Mouse (Mus musculus) hindbrain, embryonic 14.5 days (tissue): ENCODE results near the gene Dennd1b. TPM values are rescaled to one million over a fixed set of nuclear protein-coding genes. Genes with fewer than 3 reads are reported as not detected.

Experiments
- ATAC-seq: fragments of 200-750 bp; cut with Nextera tagmentation; 2 replicates; pipeline ENCODE4 v1.8.0; 2017; ENCODE audit warnings: moderate number of reproducible peaks, mild to moderate bottlenecking, moderate TSS enrichment, moderate library complexity; ENCODE audit not compliant: low FRiP score
- DNase-seq: peaks from one replicate; pipeline ENCODE4 v3.0.0-alpha.2; 2015; ENCODE audit warnings: low spot score
- H3K27ac ChIP-seq: fragments of 300-500 bp; sonication (generic); 2 replicates; pipeline ENCODE4 v1.5.1; 2014; ENCODE audit warnings: mild to moderate bottlenecking, moderate library complexity
- H3K27me3 ChIP-seq: fragments of 300-500 bp; sonication (generic); 2 replicates; pipeline ENCODE4 v1.6.1; 2014; ENCODE audit warnings: mild to moderate bottlenecking, low read length, mixed read lengths; ENCODE audit not compliant: control insufficient read depth, insufficient read depth
- H3K36me3 ChIP-seq: fragments of 300-500 bp; sonication (generic); replicated peaks from 2 replicates; pipeline ENCODE4 v1.6.1; 2014; ENCODE audit not compliant: control insufficient read depth, insufficient read depth
- H3K4me1 ChIP-seq: fragments of 300-500 bp; sonication (generic); replicated peaks from 2 replicates; pipeline ENCODE4 v1.6.1; 2014; ENCODE audit warnings: antibody characterized with exemption, low read length, mixed read lengths; ENCODE audit not compliant: control insufficient read depth, insufficient read depth
- H3K4me2 ChIP-seq: fragments of 300-500 bp; sonication (generic); replicated peaks from 2 replicates; pipeline ENCODE4 v1.6.1; 2014; ENCODE audit warnings: mild to moderate bottlenecking, moderate library complexity
- H3K4me3 ChIP-seq: fragments of 300-500 bp; sonication (generic); replicated peaks from 2 replicates; pipeline ENCODE4 v1.5.1; 2014; ENCODE audit warnings: mild to moderate bottlenecking, low read length
- H3K9ac ChIP-seq: fragments of 300-500 bp; sonication (generic); 2 replicates; pipeline ENCODE4 v1.6.1; 2014
- H3K9me3 ChIP-seq: fragments of 300-500 bp; sonication (generic); 2 replicates; pipeline ENCODE4 v1.6.1; 2016; ENCODE audit warnings: low read length; ENCODE audit not compliant: control insufficient read depth
- WGBS: fragments of 180-500 bp; shearing (Covaris S2); extraction: QIAGEN DNeasy Blood & Tissue Kit; methylation state at CpG from one replicate; pipeline ENCODE4 v1.1.7; 2014; 5-methylcytosine and 5-hydroxymethylcytosine counted together
- polyA plus RNA-seq: library from polyadenylated mRNA; unstranded; fragments of >200 nt; fragmentation: Nextera tagmentation; extraction: Ambion mirVana; gene quantifications from 2 replicates; pipeline ENCODE4 v1.2.1, GENCODE M21; 2014

Gene Dennd1b
- polyA plus RNA-seq, 1 experiment from 2014 or later: 11.2 TPM

DNA sequence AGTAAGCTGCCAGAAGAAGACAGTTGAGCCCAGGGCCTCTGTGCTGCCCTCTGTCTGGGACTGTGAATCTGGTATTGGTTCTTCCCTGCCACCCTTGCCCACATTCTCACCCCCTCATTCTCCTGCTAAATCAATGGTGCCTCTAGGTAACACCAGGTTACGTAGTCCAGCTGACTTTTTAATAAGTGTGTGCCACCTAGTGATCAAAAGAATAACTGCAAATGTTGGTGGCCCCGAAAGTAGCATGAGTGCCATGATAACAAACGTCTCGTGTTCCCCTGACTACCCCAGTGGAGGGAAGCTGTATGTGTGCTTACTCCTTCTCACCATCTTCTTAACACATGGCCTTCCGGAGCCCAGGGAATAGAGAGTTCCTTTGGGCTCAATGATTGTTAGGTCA, 199.6 kb downstream of the Dennd1b start:
- no peak overlapping the region for H3K4me2 ChIP-seq
- H3K27ac ChIP-seq: no peak overlapping the region
- no peaks in the 10 kb centered on the region for H3K27me3 ChIP-seq
- no peak overlapping the region for H3K9ac ChIP-seq
- no peaks in the 10 kb centered on the region for H3K9me3 ChIP-seq
- H3K36me3 ChIP-seq: no peaks in the 10 kb centered on the region; the same call in 1 of the 2 replicates
- no peaks in the 10 kb centered on the region for H3K4me1 ChIP-seq
- DNase-seq: peak; percentile 68
- WGBS: 41% methylated on average over 5 of the region's 5 CpGs
- peak; percentile 46; the same call in 1 of the 2 replicates for ATAC-seq
- no peak overlapping the region for H3K4me3 ChIP-seq

DNA sequence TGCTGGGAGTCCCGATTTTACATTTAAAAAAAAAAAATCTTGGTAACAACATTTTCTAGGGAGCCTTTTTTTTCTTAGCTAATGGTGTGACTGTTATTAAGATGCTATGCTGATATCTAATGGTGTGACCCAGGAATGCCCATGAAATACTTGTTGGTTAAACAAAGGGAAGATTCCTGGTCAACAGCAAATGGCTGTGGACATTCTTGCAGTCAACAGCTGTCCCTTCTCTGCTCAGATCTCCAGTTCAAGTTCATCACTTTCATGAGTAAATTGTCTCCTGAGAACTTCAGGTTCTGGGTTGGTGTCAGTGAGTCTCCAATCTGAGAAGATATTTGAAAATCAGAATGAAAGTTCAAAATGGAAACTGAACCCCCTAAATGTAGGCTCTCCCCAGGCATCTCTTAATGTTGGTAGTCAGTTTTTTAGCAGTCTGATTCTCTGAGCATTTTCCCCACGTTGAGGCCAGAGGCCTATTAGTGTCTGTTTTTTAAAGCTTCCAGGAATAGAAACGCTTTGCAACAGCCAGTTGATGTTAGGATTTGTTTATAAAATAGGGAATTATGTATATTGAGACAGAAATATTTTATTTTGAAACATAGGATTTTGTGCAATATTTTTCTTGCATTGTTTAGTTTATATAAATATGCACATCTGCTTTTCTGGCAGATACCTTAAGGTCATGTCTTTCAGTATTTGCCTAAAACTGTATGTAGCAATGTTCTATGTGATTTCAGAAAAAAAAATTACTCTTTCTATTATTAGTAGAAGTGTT, 211.0 kb downstream of the Dennd1b start:
- no peak for DNase-seq
- no peak overlapping the region for H3K4me3 ChIP-seq
- H3K4me2 ChIP-seq: no peak overlapping the region
- no peaks in the 10 kb centered on the region for H3K9me3 ChIP-seq
- H3K9ac ChIP-seq: no peak overlapping the region
- no peak overlapping the region for H3K27ac ChIP-seq
- H3K4me1 ChIP-seq: no peaks in the 10 kb centered on the region
- H3K27me3 ChIP-seq: no peaks in the 10 kb centered on the region
- WGBS: 92% methylated on average over 3 of the region's 3 CpGs
- no peak for ATAC-seq
- H3K36me3 ChIP-seq: peaks cover 17% of the 10 kb centered on the region

DNA sequence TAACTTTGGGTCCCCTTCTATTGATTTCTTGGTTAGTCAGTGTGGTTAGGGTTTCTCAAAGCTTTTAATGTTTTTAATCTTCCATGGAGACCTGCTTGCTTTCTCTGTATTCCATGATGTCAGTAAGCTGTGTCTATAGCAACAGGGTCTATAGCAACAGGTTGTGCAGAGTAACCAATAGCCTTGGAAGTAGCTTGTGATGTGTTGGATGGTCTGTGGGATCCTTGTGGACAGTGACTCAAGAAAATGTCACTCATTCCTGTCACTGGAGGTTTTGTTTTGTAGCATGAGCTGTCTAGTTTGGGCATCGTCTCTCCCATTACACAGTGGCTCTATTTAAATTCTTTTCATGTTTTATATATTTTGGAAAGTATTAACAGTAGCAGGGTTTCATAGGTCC, 216.5 kb downstream of the Dennd1b start:
- Histone ChIP-seq H3K4me2 (no peak overlapping the region), H3K4me3 (no peak overlapping the region), H3K27me3 (no peaks in the 10 kb centered on the region), H3K9ac (no peak overlapping the region), H3K27ac (no peak overlapping the region), H3K9me3 (no peaks in the 10 kb centered on the region), H3K36me3 (no peaks in the 10 kb centered on the region), H3K4me1 (no peaks in the 10 kb centered on the region)
- no peak; the same call in 1 of the 2 replicates for ATAC-seq
- DNase-seq: no peak
- WGBS: 92% methylated on average over 1 of the region's 1 CpGs

DNA sequence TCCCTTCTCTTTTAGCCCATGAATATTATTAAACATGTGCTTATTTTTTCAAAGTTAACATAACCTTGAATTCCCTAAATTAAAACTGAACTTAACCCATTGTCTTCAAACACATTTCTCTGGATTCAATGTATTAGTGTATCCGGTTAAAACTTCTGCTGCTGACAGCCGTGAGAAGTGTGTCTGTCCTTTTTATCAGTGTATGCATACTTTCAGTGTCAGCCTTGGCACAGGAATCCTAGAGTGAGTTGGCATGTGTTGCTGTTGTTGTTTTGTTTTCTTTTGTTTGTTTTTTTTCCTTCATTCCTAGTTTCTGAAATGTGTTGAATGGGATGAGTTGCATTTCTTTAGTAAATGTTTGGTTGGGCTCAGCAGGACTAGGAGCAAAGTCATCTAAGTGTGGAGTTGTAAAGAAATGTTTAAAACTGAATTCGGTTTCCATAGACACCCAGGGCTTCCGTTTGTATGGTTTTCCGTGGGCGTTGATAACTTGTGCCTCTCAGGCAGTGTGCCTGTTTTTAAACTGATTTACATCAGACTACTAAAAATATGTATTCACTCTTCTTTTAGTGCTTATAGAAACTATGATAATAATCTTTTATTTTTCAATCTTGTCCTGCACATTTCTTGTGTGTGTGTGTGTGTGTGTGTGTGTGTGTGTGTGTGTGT, 217.4 kb downstream of the Dennd1b start:
- Histone ChIP-seq H3K9me3 (no peaks in the 10 kb centered on the region), H3K4me3 (no peak overlapping the region), H3K27ac (no peak overlapping the region), H3K27me3 (no peaks in the 10 kb centered on the region), H3K4me2 (no peak overlapping the region), H3K4me1 (no peaks in the 10 kb centered on the region), H3K36me3 (no peaks in the 10 kb centered on the region), H3K9ac (no peak overlapping the region)
- DNase-seq (no peak), ATAC-seq (no peak)
- WGBS: 64% methylated on average over 6 of the region's 6 CpGs

DNA sequence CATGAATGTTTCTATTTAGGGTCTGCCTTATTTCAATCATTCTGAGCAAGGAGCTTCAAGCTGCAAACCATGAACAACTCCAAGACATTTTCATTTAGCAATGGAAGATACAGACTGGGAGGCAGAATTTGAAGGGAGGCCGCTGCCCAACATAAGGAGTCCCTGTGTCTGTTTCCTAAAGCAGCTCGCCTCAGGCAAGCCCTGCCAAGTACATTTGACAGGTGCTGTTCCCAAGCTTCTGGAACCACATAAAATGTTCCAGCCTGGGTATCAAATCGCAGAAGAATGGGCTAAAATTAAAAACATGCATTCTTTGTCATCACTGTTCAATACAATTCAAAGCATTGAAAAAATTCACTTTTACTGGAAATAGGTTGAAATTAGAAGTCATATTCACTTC, 229.4 kb downstream of the Dennd1b start:
- no peak overlapping the region for H3K4me2 ChIP-seq
- no peaks in the 10 kb centered on the region for H3K36me3 ChIP-seq
- 86% methylated on average over 3 of the region's 3 CpGs for WGBS
- no peaks in the 10 kb centered on the region for H3K9me3 ChIP-seq
- H3K9ac ChIP-seq: no peak overlapping the region
- ATAC-seq (no peak), DNase-seq (no peak)
- no peak overlapping the region for H3K4me3 ChIP-seq
- 0 out of 2 replicates have a peak, but pooled peaks cover 4% of the 10 kb centered on the region for H3K4me1 ChIP-seq
- H3K27me3 ChIP-seq: no peaks in the 10 kb centered on the region
- no peak overlapping the region for H3K27ac ChIP-seq

DNA sequence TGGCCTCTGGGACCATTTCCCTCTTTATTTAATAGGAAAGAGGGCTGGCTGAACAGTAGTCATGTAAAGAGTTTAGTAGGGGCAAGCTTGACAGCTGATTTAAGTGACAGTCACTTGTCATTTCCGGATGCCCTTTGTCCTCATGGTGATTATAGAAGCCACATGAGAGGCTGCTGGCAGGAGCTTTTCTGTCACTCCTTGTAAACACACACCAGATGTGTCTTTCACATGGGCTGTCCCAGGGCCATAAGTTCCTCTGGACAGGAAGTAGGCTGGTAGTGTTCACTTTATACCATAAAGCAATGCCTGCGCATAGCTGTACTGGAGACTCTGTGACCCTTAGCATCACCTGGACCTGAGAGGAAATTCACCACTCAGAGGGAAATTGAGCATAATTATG, 230.8 kb downstream of the Dennd1b start:
- Histone ChIP-seq H3K4me3 (no peak overlapping the region), H3K27me3 (no peaks in the 10 kb centered on the region), H3K27ac (no peak overlapping the region), H3K9ac (no peak overlapping the region), H3K4me1 (0 out of 2 replicates have a peak, but pooled peaks cover 4% of the 10 kb centered on the region), H3K36me3 (no peaks in the 10 kb centered on the region), H3K9me3 (no peaks in the 10 kb centered on the region), H3K4me2 (no peak overlapping the region)
- WGBS: 50% methylated on average over 2 of the region's 2 CpGs
- ATAC-seq: no peak
- no peak for DNase-seq

DNA sequence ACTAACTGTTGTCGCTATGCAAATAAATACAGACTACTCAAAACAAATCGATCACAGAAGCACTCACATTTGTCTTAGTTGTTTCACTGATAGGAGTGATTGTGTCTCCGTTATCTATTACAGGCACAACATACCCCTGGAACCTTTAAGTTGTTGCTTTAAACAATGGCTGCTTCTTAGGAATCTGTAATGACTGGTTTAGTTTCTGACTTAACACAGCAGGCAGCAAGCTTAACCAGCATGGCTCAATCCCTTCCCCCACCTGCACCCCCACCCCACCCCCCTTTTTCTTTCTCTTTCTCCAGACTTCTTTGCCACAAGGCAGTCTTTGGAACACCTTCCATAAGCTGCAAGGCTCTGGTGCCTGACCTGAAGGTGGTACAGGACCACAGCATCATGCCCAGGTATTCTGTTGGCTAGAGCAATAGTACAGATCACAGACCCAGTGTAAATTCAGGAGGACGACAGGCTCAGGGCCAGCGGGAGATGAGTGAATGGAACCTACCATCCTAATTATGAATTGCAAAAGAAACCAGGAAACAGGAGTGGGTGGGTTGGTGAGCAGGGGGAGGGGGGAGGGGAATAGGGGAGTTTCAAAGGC, 231.3 kb downstream of the Dennd1b start:
- Histone ChIP-seq H3K27me3 (no peaks in the 10 kb centered on the region), H3K9ac (no peak overlapping the region), H3K4me3 (no peak overlapping the region), H3K4me2 (no peak overlapping the region), H3K4me1 (0 out of 2 replicates have a peak, but pooled peaks cover 4% of the 10 kb centered on the region), H3K36me3 (no peaks in the 10 kb centered on the region), H3K9me3 (no peaks in the 10 kb centered on the region), H3K27ac (no peak overlapping the region)
- DNase-seq: no peak
- WGBS: 22% methylated on average over 5 of the region's 5 CpGs
- no peak for ATAC-seq

DNA sequence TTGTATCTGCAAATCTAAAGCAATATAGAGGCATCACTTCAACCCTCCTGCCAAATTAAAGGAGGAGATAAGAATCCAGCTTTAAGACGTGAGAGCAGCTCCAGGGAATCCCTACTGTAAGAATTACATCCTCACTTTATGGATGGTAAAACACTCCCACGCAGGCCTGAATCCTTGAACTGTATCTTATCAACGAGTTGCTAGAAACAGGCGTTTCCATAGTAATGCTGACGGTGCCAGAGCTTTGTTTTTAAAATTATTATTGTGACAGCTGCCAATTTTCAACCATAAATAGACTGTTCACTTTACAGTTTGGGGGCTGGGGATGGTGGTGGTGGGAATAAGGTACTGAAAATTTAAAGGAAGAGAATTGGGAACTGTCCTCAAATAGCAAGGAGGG, 239.8 kb downstream of the Dennd1b start:
- H3K4me1 ChIP-seq: no peaks in the 10 kb centered on the region
- no peaks in the 10 kb centered on the region for H3K36me3 ChIP-seq
- DNase-seq (no peak), ATAC-seq (no peak)
- no peaks in the 10 kb centered on the region for H3K9me3 ChIP-seq
- H3K4me3 ChIP-seq: no peak overlapping the region
- H3K27me3 ChIP-seq: no peaks in the 10 kb centered on the region
- H3K9ac ChIP-seq: no peak overlapping the region
- H3K27ac ChIP-seq: no peak overlapping the region
- no peak overlapping the region for H3K4me2 ChIP-seq
- 57% methylated on average over 5 of the region's 5 CpGs for WGBS

DNA sequence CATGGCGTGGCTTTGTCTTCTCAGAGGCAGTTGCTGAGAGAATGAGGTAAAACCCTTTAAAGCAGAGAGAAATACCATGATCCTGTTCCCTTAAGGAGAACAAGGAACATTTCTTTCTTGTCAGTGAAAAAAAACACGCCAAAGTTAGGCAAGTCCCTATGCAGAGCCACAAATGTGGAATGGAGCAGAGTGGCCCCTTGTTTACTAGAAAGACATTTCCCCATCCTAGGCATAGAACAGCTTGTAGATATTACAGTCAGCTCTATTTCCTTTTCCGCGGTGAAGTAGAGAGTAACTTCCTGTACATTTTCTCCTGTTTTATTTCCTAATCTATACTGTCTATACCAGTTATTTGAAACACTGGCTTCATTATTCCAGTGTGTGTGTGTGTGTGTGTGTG, 243.0 kb downstream of the Dennd1b start:
- H3K9ac ChIP-seq: no peak overlapping the region
- no peaks in the 10 kb centered on the region for H3K27me3 ChIP-seq
- H3K4me2 ChIP-seq: no peak overlapping the region
- no peaks in the 10 kb centered on the region for H3K36me3 ChIP-seq
- H3K4me3 ChIP-seq: no peak overlapping the region
- 82% methylated on average over 4 of the region's 4 CpGs for WGBS
- ATAC-seq: no peak
- no peak for DNase-seq
- H3K27ac ChIP-seq: no peak overlapping the region
- peaks cover 11% of the 10 kb centered on the region for H3K4me1 ChIP-seq
- H3K9me3 ChIP-seq: no peaks in the 10 kb centered on the region
